Mouse (Mus musculus) gastrocnemius, postnatal 25 days (tissue): ENCODE results near the gene Plcd4. TPM values are rescaled to one million over a fixed set of nuclear protein-coding genes. Genes with fewer than 3 reads are reported as not detected.
A peak's percentile ranks its signal among the peaks of the same experiment; 100 is the strongest.
"Not testable (repeated sequence)": the region's sequence is repeated elsewhere in the genome, so short reads cannot be mapped to it uniquely, and the experiment has no call there.

Experiments
- DNase-seq: peaks from one replicate; pipeline ENCODE4 v3.0.0; 2022
- long read RNA-seq, 2 experiments: library from polyadenylated mRNA; stranded (forward); transcript quantifications; one replicate each; pipeline ENCODE4 v2.0.0; 2021
- total RNA-seq, 2 experiments: library from RNA; stranded (reverse); gene quantifications; 1 replicate in 1 of 2; 2 replicates in 1 of 2; pipeline ENCODE4 v1.2.3; 2021

Plcd4 gene
- total RNA-seq = 10 to 100 TPM; 43.2 to 72.4 TPM
- long read RNA-seq, experiment 1, transcript Plcd4-204 (17 exons, 2,720 nt) = major isoform, 42 of 51 reads
- long read RNA-seq, experiment 1, partial matches to known transcripts = 5 of 51 reads
- long read RNA-seq, experiment 1, other reads (novel, unspliced or antisense) = 4 of 51 reads
- long read RNA-seq, experiment 2, transcript Plcd4-204 (17 exons, 2,720 nt) = major isoform, 65 of 73 reads
- long read RNA-seq, experiment 2, partial matches to known transcripts = 3 of 73 reads
- long read RNA-seq, experiment 2, other reads (novel, unspliced or antisense) = 5 of 73 reads

DNA sequence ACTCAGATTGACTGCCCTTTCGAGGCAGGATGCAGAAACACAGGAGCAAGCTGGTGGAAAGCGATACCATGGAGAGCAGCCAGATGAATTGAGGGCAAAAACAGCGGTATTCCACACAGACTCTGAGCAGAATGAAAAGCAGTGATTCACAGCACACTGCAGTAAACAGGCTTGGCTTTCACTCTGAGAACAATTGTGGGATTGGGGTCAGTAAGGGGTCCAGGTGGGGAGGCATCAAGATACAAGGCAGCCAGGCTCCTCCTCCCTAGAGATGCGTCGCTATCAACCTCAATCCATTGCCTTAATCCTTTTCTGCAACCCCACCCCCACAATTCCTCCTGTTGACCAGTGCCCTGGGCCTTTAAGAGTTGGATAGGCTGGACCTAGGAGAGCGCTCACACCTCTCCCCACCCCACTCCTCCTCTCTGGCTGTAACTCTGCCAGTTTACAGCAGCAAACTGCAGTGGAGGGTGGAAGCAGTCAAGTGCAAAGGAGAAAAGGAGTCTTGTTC lies at the start of gene Plcd4:
Gene Plcd4, plus strand, starts transcription at position 438 of the 511 bp plus-strand sequence.
- DNase-seq = peak; percentile 60

- DNase-seq = no peak
Measured at GRCm38 (mm10) chr1:74501106-74501505, 41.6 kb upstream of the Plcd4 start.

GRCm38 (mm10) chr1:74505393-74505720 lies 37.3 kb upstream of the Plcd4 start:
- no peak for DNase-seq

GRCm38 (mm10) chr1:74505721-74506464 lies 36.8 kb upstream of the Plcd4 start, which contains the start of gene Cnot9:
Cnot9 (plus strand) TSS chr1:74506058.
- peak; percentile 100 for DNase-seq

- no peak for DNase-seq
Measured at GRCm38 (mm10) chr1:74506471-74506881, 36.2 kb upstream of the Plcd4 start.

DNA sequence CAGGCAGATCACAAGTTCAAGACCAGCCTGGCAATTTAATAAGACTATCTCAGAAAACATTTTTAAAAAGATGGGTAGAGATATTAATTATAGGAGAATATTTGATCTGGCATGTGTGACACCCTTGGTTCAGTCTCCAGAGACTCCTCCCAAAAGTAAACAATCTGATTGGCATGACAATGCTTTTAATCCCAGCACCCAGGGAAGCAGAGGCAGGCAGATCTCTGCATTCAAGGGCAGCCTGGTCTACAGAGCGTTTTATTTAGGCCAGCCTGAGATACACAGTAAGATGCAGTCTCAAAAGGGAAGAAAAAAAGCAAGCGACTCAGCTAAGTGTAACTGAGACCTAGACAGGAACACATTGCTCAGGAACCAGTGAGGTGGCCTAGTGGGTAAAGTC lies 34.9 kb upstream of the Plcd4 start:
- DNase-seq = no peak

GRCm38 (mm10) chr1:74511306-74511705 lies 31.4 kb upstream of the Plcd4 start:
- no peak for DNase-seq

- DNase-seq = not testable (repeated sequence)
Measured at GRCm38 (mm10) chr1:74512999-74513398, 29.7 kb upstream of the Plcd4 start.

GRCm38 (mm10) chr1:74519875-74520274 lies 22.8 kb upstream of the Plcd4 start:
- DNase-seq = no peak

DNA sequence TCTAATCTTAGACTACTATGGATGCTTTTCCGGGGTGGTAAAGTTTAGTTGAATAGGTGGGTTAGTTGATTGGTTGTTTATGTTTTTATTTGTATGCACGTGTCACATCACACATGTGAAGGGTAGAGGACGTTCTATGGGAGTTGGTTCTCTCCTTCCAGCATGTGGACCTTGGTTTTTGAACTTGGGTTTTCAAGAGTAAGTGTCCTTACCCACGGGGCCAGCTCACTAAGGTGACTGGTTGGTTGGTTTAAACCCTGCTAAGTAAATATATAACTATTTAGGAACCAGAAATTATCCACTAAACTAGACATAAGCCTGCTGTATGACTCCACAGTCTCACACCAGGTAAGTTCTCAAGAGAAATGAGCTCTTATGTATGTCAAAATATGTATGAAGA lies 17.9 kb upstream of the Plcd4 start:
- DNase-seq = no peak

DNA sequence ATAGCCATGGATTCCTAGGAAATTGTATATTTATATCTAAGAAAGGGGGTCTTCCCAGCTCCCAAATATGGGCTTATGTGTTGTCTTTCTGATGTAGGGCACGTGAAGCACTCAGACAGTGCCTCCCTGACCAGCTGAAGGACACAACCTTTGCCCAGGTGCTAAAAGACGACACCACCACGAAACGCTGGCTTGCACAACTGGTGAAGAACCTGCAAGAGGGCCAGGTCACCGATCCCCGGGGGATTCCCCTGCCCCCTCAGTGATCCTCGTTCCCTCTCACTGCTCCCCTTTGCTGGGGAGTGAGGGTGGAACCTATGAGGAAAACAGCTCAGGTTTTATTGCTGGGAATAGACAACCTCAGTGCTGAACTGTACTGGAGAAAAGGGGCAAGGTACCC lies 14.1 kb upstream of the Plcd4 start:
- DNase-seq = no peak

- peak; percentile 67 for DNase-seq
Measured at GRCm38 (mm10) chr1:74538650-74539049, 4.0 kb upstream of the Plcd4 start.

DNA sequence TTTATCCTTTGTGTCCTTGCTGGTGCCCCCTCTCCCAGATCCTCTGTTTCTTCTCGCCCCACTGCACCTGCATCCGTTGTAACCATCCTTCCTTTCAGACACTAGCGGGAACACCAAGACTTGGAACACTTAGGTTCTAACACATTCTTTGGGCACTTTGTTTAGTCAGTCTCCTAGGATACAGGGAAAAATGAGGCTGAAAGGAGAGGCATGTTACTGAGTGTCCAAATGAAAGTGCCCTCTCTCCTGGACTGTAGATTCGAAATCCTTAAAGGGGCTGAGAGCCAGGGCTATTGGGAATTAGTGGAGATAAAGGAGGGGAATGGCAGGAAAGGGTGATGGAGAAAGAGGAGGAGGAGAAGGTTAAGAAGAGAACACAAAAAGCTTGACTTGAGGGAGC lies 1.5 kb downstream of the Plcd4 start, which contains the start of gene Usp37:
Gene Usp37, minus strand, starts transcription at position 101 of the 400 bp plus-strand sequence.
- DNase-seq = no peak

GRCm38 (mm10) chr1:74559061-74559460 lies 16.4 kb downstream of the Plcd4 start:
- DNase-seq = no peak

DNA sequence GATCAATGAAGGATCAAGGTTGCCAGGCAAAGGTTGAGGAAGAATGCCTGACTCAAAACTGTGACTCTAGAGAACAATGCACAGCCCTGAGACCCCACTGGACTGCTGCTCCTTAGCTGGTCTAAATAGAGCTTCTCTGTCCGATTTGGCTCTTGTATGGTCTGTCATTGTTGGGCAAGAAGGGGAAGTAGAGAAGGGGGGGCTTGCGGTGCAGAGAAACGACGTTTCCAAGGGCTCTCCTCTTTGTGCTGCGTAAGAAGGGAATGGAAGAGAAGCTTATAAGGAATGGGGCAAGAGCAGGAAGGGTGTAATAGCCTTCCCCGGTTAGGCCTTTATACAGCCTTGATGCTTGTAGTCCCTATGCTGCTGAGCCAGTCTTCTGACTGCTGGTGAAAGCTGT lies 23.1 kb downstream of the Plcd4 start:
- DNase-seq = no peak

- DNase-seq = no peak
Measured at GRCm38 (mm10) chr1:74569739-74570719, 27.3 kb downstream of the Plcd4 start.

- no peak for DNase-seq
Measured at GRCm38 (mm10) chr1:74582621-74583020, 39.9 kb downstream of the Plcd4 start.

GRCm38 (mm10) chr1:74584616-74585398 lies 42.1 kb downstream of the Plcd4 start:
- peak; percentile 56 for DNase-seq

GRCm38 (mm10) chr1:74587233-74587772 lies 44.6 kb downstream of the Plcd4 start:
- DNase-seq = no peak

DNA sequence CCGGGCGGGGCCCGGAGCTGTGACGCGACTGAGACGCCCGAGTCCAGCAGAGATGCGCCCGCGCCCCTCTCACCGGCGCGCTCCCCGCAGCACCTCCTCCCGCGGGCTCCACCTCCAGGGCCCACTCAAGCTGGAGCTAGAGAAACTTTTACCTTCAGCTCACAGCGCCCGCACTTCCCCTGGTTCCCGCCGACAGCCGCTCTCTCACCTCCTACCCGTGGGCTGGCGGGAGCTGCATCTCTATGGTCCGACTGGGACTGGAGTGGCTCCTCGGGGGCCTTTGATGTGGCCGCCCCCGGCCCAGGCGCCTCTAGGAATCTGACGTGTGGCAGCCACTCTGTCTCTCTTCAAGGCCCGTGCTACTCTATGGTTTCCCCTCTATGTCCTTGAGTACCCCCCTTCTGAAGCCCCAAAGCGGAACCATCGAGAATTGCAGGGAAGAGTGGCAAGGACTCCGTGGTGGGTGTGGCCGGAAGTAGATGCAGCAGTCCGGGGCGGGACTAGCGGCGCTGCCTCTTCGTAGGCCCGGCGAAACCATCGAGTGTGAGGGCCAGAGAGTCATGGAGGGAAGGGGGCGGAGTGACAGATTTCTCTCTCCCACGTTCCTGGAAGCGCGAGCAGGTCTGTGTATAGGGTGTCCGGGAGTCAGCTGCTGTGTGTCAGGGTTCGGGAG lies 45.2 kb downstream of the Plcd4 start, which contains the start of the genes Zfp142 and Bcs1l:
Gene Zfp142, minus strand, starts transcription at position 474 of the 673 bp plus-strand sequence.
Gene Bcs1l, plus strand, starts transcription at position 517 of the 673 bp plus-strand sequence.
- DNase-seq = peak; percentile 99
